Mouse (Mus musculus) stomach, embryonic 16.5 days (tissue): Measurements from ENCODE around the gene Jup. TPM values are rescaled to one million over a fixed set of nuclear protein-coding genes. Genes with fewer than 3 reads are reported as not detected.

Source experiments
- ATAC-seq: fragments of 200-750 bp; cut with Nextera tagmentation; 2 replicates; pipeline ENCODE4 v1.8.0; 2017; ENCODE audit warnings: moderate number of reproducible peaks, moderate TSS enrichment; ENCODE audit not compliant: insufficient read depth, low FRiP score
- H3K27ac ChIP-seq: fragments of 300-500 bp; sonication (generic); 2 replicates; pipeline ENCODE4 v1.5.1; 2014; ENCODE audit warnings: low read length
- H3K27me3 ChIP-seq: fragments of 300-500 bp; sonication (generic); 2 replicates; pipeline ENCODE4 v1.6.1; 2014; ENCODE audit warnings: low read length, control low read depth, mixed read lengths; ENCODE audit not compliant: control insufficient read depth, insufficient read depth
- H3K36me3 ChIP-seq: fragments of 300-500 bp; sonication (generic); 2 replicates; pipeline ENCODE4 v1.6.1; 2014; ENCODE audit warnings: low read length; ENCODE audit not compliant: control insufficient read depth, insufficient read depth
- H3K4me1 ChIP-seq: fragments of 300-500 bp; sonication (generic); 2 replicates; pipeline ENCODE4 v1.6.1; 2014; ENCODE audit warnings: low read length, control low read depth, mixed read lengths; ENCODE audit not compliant: control insufficient read depth, insufficient read depth
- H3K4me2 ChIP-seq: fragments of 300-500 bp; sonication (generic); 2 replicates; pipeline ENCODE4 v1.6.1; 2014; ENCODE audit warnings: low read depth, low read length, mixed read lengths
- H3K4me3 ChIP-seq: fragments of 300-500 bp; sonication (generic); replicated peaks from 2 replicates; pipeline ENCODE4 v1.5.1; 2014; ENCODE audit warnings: mild to moderate bottlenecking, low read length
- H3K9ac ChIP-seq: fragments of 300-500 bp; sonication (generic); 2 replicates; pipeline ENCODE4 v1.6.1; 2014; ENCODE audit warnings: low read length
- H3K9me3 ChIP-seq: fragments of 300-500 bp; sonication (generic); replicated peaks from 2 replicates; pipeline ENCODE4 v1.6.1; 2016; ENCODE audit warnings: low read length, control low read depth; ENCODE audit not compliant: control insufficient read depth
- WGBS: fragments of 180-500 bp; shearing (Covaris S2); extraction: QIAGEN DNeasy Blood & Tissue Kit; methylation state at CpG from one replicate; pipeline ENCODE4 v1.1.7; 2014; 5-methylcytosine and 5-hydroxymethylcytosine counted together
- polyA plus RNA-seq: library from polyadenylated mRNA; unstranded; fragments of >200 nt; fragmentation: Nextera tagmentation; extraction: Ambion mirVana; gene quantifications from 2 replicates; pipeline ENCODE4 v1.2.1, GENCODE M21; 2015

Jup gene
- polyA plus RNA-seq = 247 and 328 TPM in 2 replicates

- H3K27ac ChIP-seq = peak within 1 kb of the TSS; percentile 97
- H3K4me1 ChIP-seq = peaks cover 45% of the 10 kb centered on the region
- H3K9me3 ChIP-seq = no peaks in the 10 kb centered on the region
- H3K36me3 ChIP-seq = no peaks in the 10 kb centered on the region
- under 1% methylated on average over 37 of the region's 37 CpGs for WGBS
- H3K27me3 ChIP-seq = no peaks in the 10 kb centered on the region
- H3K4me2 ChIP-seq = peak within 1 kb of the TSS; percentile 73
- H3K9ac ChIP-seq = peak within 1 kb of the TSS; percentile 90
- H3K4me3 ChIP-seq = peak within 1 kb of the TSS; percentile 84
- ATAC-seq = peak; percentile 97
Measured at GRCm38 (mm10) chr11:100397600-100398389, at the start of gene Jup. Jup (minus strand) TSS chr11:100397763.

GRCm38 (mm10) chr11:100442625-100443024, 45.1 kb upstream of the Jup start:
- Histone ChIP-seq H3K36me3 (0 out of 2 replicates have a peak, but pooled peaks cover 3% of the 10 kb centered on the region), H3K4me1 (peaks cover 8% of the 10 kb centered on the region; the same call in 1 of the 2 replicates), H3K9me3 (no peaks in the 10 kb centered on the region), H3K27me3 (no peaks in the 10 kb centered on the region), H3K4me2 (no peak overlapping the region), H3K27ac (no peak overlapping the region), H3K4me3 (no peak overlapping the region), H3K9ac (no peak overlapping the region)
- 82% methylated on average over 6 of the region's 6 CpGs for WGBS
- ATAC-seq = no peak

GRCm38 (mm10) chr11:100441797-100442196, 44.2 kb upstream of the Jup start, which contains the start of the genes Nt5c3b and Klhl10:
Nt5c3b (minus strand) TSS chr11:100441808.
Klhl10 (plus strand) TSS chr11:100441917.
- ATAC-seq = no peak
- peaks cover 8% of the 10 kb centered on the region; the same call in 1 of the 2 replicates for H3K4me1 ChIP-seq
- H3K27ac ChIP-seq = peak within 1 kb of the TSS; percentile 50; the same call in 1 of the 2 replicates
- H3K27me3 ChIP-seq = no peaks in the 10 kb centered on the region
- no peaks in the 10 kb centered on the region for H3K9me3 ChIP-seq
- 84% methylated on average over 8 of the region's 8 CpGs for WGBS
- peak within 1 kb of the TSS; percentile 69 for H3K4me3 ChIP-seq
- H3K4me2 ChIP-seq = peak within 1 kb of the TSS; percentile 71
- H3K9ac ChIP-seq = peak within 1 kb of the TSS; percentile 91
- H3K36me3 ChIP-seq = peaks cover 7% of the 10 kb centered on the region; the same call in 1 of the 2 replicates

GRCm38 (mm10) chr11:100440691-100441522, 43.3 kb upstream of the Jup start:
- Histone ChIP-seq H3K27me3 (no peaks in the 10 kb centered on the region), H3K9ac (peak overlapping the region; percentile 91), H3K36me3 (peaks cover 14% of the 10 kb centered on the region; the same call in 1 of the 2 replicates), H3K4me1 (peaks cover 8% of the 10 kb centered on the region; the same call in 1 of the 2 replicates), H3K27ac (peak overlapping the region; percentile 50; the same call in 1 of the 2 replicates), H3K4me2 (peak overlapping the region; percentile 71), H3K9me3 (no peaks in the 10 kb centered on the region), H3K4me3 (peak overlapping the region; percentile 69)
- 1% methylated on average over 52 of the region's 52 CpGs for WGBS
- ATAC-seq = peak; percentile 96

GRCm38 (mm10) chr11:100437901-100438300, 40.3 kb upstream of the Jup start:
- Histone ChIP-seq H3K27me3 (no peaks in the 10 kb centered on the region), H3K4me1 (peaks cover 8% of the 10 kb centered on the region; the same call in 1 of the 2 replicates), H3K4me2 (no peak overlapping the region), H3K36me3 (peaks cover 18% of the 10 kb centered on the region; the same call in 1 of the 2 replicates), H3K4me3 (no peak overlapping the region), H3K27ac (no peak overlapping the region), H3K9ac (no peak overlapping the region), H3K9me3 (no peaks in the 10 kb centered on the region)
- ATAC-seq = no peak
- 70% methylated on average over 1 of the region's 1 CpGs for WGBS

- Histone ChIP-seq H3K4me1 (peaks cover 8% of the 10 kb centered on the region; the same call in 1 of the 2 replicates), H3K4me2 (no peak overlapping the region), H3K9me3 (no peaks in the 10 kb centered on the region), H3K27ac (no peak overlapping the region), H3K27me3 (no peaks in the 10 kb centered on the region), H3K36me3 (peaks cover 21% of the 10 kb centered on the region; the same call in 1 of the 2 replicates), H3K9ac (no peak overlapping the region), H3K4me3 (no peak overlapping the region)
- 88% methylated on average over 9 of the region's 9 CpGs for WGBS
- no peak for ATAC-seq
Measured at GRCm38 (mm10) chr11:100435678-100436246, 38.2 kb upstream of the Jup start.

GRCm38 (mm10) chr11:100432002-100432401, 34.4 kb upstream of the Jup start:
- Histone ChIP-seq H3K4me3 (no peak overlapping the region), H3K4me1 (peaks cover 3% of the 10 kb centered on the region; the same call in 1 of the 2 replicates), H3K9ac (no peak overlapping the region), H3K9me3 (no peaks in the 10 kb centered on the region), H3K27me3 (no peaks in the 10 kb centered on the region), H3K4me2 (no peak overlapping the region), H3K27ac (no peak overlapping the region), H3K36me3 (0 out of 2 replicates have a peak, but pooled peaks cover 13% of the 10 kb centered on the region)
- 85% methylated on average over 5 of the region's 5 CpGs for WGBS
- no peak for ATAC-seq

- WGBS = 83% methylated on average over 7 of the region's 7 CpGs
- Histone ChIP-seq H3K36me3 (0 out of 2 replicates have a peak, but pooled peaks cover 6% of the 10 kb centered on the region), H3K9me3 (no peaks in the 10 kb centered on the region), H3K27me3 (no peaks in the 10 kb centered on the region), H3K4me3 (no peak overlapping the region), H3K27ac (no peak overlapping the region; the same call in 1 of the 2 replicates), H3K9ac (no peak overlapping the region), H3K4me2 (no peak overlapping the region), H3K4me1 (peaks cover 6% of the 10 kb centered on the region)
- no peak for ATAC-seq
Measured at GRCm38 (mm10) chr11:100430052-100430451, 32.5 kb upstream of the Jup start.
